Mouse (Mus musculus) MEL (cell line): ENCODE data around the gene Olfr823.
"Not testable (repeated sequence)": the region's sequence is repeated elsewhere in the genome, so short reads cannot be mapped to it uniquely, and the experiment has no call there.

ENCODE experiments used
- CTCF ChIP-seq, 3 experiments: IDR thresholded peaks in 2 of 3; conservative IDR thresholded peaks in 1 of 3; 2 replicates each; pipeline ENCODE4 v1.5.1; 2011 to 2012; ENCODE audit warnings: low read length in 3 of 3, low read depth in 2 of 3, mild to moderate bottlenecking in 2 of 3, improper control_type of control experiment in 1 of 3, inconsistent platforms in 1 of 3, mixed read lengths in 1 of 3, moderate library complexity in 1 of 3; ENCODE audit not compliant: control insufficient read depth in 1 of 3, insufficient read depth in 1 of 3, poor library complexity in 1 of 3, severe bottlenecking in 1 of 3
- EP300 ChIP-seq, 2 experiments: IDR thresholded peaks; 2 replicates each; pipeline ENCODE4 v1.6.1; 2011; ENCODE audit warnings: improper control_type of control experiment in 2 of 2, low read length in 2 of 2, low read depth in 1 of 2, mild to moderate bottlenecking in 1 of 2
- JUND ChIP-seq: IDR thresholded peaks from 2 replicates; pipeline ENCODE4 v1.6.1; 2011; ENCODE audit warnings: low read depth, mild to moderate bottlenecking, improper control_type of control experiment, low read length
- KAT2A ChIP-seq: conservative IDR thresholded peaks from 2 replicates; pipeline ENCODE4 v1.6.1; 2012; ENCODE audit warnings: low read depth, low read length, improper control_type of control experiment, inconsistent platforms
- MEF2A ChIP-seq: IDR thresholded peaks from 2 replicates; pipeline ENCODE4 v1.6.1; 2014; ENCODE audit warnings: low read depth, mild to moderate bottlenecking, inconsistent platforms, low read length, improper control_type of control experiment; ENCODE audit not compliant: poor library complexity, insufficient replicate concordance, severe bottlenecking; ENCODE audit errors: extremely low read depth
- POLR2A ChIP-seq, 2 experiments: IDR thresholded peaks; 2 replicates each; pipeline ENCODE4 v1.6.1; 2011 to 2012; ENCODE audit warnings: low read length in 2 of 2, mild to moderate bottlenecking in 2 of 2, control low read depth in 1 of 2, improper control_type of control experiment in 1 of 2, low read depth in 1 of 2, moderate library complexity in 1 of 2; ENCODE audit not compliant: control insufficient read depth in 1 of 2, insufficient read depth in 1 of 2, poor library complexity in 1 of 2
- RAD21 ChIP-seq: IDR thresholded peaks from 2 replicates; pipeline ENCODE4 v1.6.1; 2011; ENCODE audit warnings: mild to moderate bottlenecking, low read depth, low read length, improper control_type of control experiment
- SIN3A ChIP-seq: IDR thresholded peaks from 2 replicates; pipeline ENCODE4 v1.6.1; 2012; ENCODE audit warnings: low read length, improper control_type of control experiment, inconsistent platforms
- SMC3 ChIP-seq: IDR thresholded peaks from 2 replicates; pipeline ENCODE4 v1.6.1; 2011; ENCODE audit warnings: low read depth, low read length, improper control_type of control experiment
- TBP ChIP-seq: IDR thresholded peaks from 2 replicates; pipeline ENCODE4 v1.8.0; 2011; ENCODE audit warnings: low read depth, low read length, improper control_type of control experiment
- TCF12 ChIP-seq: IDR thresholded peaks from 2 replicates; pipeline ENCODE4 v1.6.1; 2014; ENCODE audit warnings: low read depth, mild to moderate bottlenecking, inconsistent platforms, low read length, improper control_type of control experiment, moderate library complexity
- USF1 ChIP-seq: IDR thresholded peaks from 2 replicates; pipeline ENCODE4 v1.6.1; 2014; ENCODE audit warnings: low read depth, mild to moderate bottlenecking, inconsistent platforms, low read length, improper control_type of control experiment, moderate library complexity

GRCm38 (mm10) chr10:130115283-130115682 is at the start of gene Olfr823:
- TF ChIP-seq POLR2A (IDR thresholded peaks at IDR 0.05; ENCODE audit: control insufficient read depth in 1 of 2, insufficient read depth in 1 of 2, low read depth in 1 of 2, low read length in 2 of 2, poor library complexity in 1 of 2); JUND; CTCF (IDR thresholded peaks at IDR 0.05 in 2 of 3, conservative IDR thresholded peaks at IDR 0.05 in 1 of 3; ENCODE audit: control insufficient read depth in 1 of 3, insufficient read depth in 1 of 3, low read depth in 2 of 3, low read length in 3 of 3, poor library complexity in 1 of 3, severe bottlenecking in 1 of 3); EP300 (IDR thresholded peaks at IDR 0.05; ENCODE audit: low read depth in 1 of 2, low read length in 2 of 2); TCF12; TBP; MEF2A; KAT2A; RAD21; SIN3A; USF1; SMC3: not testable (repeated sequence)
